17 mouse cellular contexts compared by ENCODE assay signal in the genomic region with DNA sequence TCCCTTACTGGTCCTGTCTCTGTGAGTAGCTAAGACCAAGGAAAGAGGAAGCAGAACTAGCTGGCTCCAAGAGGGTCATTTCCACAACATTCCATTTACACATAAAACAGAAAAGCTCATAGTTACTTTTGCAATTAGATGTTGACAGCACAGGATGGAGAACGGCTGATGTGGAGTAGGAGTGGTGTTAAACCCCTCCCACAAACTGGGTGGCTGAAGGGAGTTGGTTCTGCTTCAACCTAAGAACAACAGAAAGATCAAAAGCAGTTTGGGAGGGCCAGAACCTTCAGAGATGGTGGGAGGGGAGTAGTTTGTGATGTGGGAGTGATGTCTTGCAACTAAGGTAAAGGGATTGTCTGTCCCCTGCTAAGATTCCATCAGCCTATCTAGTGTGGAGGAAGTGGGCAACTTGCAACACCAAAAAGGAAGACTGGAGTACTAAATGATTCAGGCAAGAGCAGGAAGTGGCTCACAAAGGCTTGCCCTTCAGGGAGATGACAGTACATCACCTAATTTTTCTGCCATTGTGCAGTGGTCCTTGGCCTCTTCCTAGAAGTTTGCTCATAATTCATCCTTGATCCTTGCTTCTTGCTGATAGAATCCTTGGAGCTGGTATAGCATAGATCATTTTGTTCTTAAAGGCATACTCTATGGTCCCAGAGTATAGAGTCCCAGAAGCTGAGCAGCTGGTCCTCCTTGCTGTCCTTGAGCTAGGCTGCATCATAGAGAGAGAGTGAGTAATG. TPM values are rescaled to one million over a fixed set of nuclear protein-coding genes. Genes with fewer than 3 reads are reported as not detected.
A peak's percentile ranks its signal among the peaks of the same experiment; 100 is the strongest.
DNase-seq lines count a peak whose midpoint lies in the region; ATAC-seq lines count a peak whose summit lies in the region.
"Had no signal": no experiment of that assay in that cellular context is flagged by ENCODE, and none has a peak within 500 bp of the region (broad histone marks: within the 10 kb centered on the region; RNA-seq: fewer than 3 reads in every experiment).

No protein-coding gene starts in this region.

- 0 out of 2 replicates have a peak, but pooled peaks cover 3% of the 10 kb centered on the region for H3K4me1 ChIP-seq in kidney, embryonic 16.5 days (ENCODE audit: insufficient read depth, low read length)
- H3K4me1 ChIP-seq: embryonic facial prominence, embryonic 12.5 days had no signal

- no peak overlapping the region for H3K27ac ChIP-seq in kidney, embryonic 16.5 days (ENCODE audit: low read length)
- H3K27ac ChIP-seq: embryonic facial prominence, embryonic 12.5 days; forebrain, embryonic 10.5 days; heart, adult 2 months; hindbrain, postnatal 0 days; liver, embryonic 14.5 days had no signal

- H3K27me3 ChIP-seq in kidney, embryonic 16.5 days (ENCODE audit: insufficient read depth, low read length) = no peaks in the 10 kb centered on the region
- H3K27me3 ChIP-seq: embryonic facial prominence, embryonic 12.5 days had no signal

- no peak overlapping the region for H3K4me3 ChIP-seq in kidney, embryonic 16.5 days (ENCODE audit: low read length)
- H3K4me3 ChIP-seq: embryonic facial prominence, embryonic 12.5 days; forebrain, embryonic 10.5 days; heart, adult 2 months had no signal

- DNase-seq in kidney, adult 8-10 months = no peak
- DNase-seq in CD4-positive helper T cell, adult 2 months (ENCODE audit: low read depth, low spot score) = peak; percentile 36
- peak; percentile 25 for DNase-seq in T-cell, adult 2 months (ENCODE audit: low spot score)
- no peak for DNase-seq in gastrocnemius, adult 18-20 months (ENCODE audit: low spot score)
- no peak for DNase-seq in gastrocnemius, postnatal 25 days
- no peak for DNase-seq in urinary bladder, postnatal 25 days (ENCODE audit: low spot score)
- DNase-seq: cerebellum, postnatal 14 days; heart, adult 2 months; heart, postnatal 10 days; layer of hippocampus, postnatal 36 days had no signal

- H3K9ac ChIP-seq in kidney, embryonic 16.5 days (replicated peaks; ENCODE audit: low read length) = no peak overlapping the region
- H3K9ac ChIP-seq: embryonic facial prominence, embryonic 12.5 days; liver, embryonic 14.5 days had no signal

- peak; percentile 78 for ATAC-seq in kidney, embryonic 16.5 days (ENCODE audit: low FRiP score, low TSS enrichment)
- ATAC-seq in hematopoietic stem cell, adult 5-6 weeks (replicated peaks in 1 of 2; ENCODE audit: insufficient read depth in 1 of 2, low FRiP score in 2 of 2, low TSS enrichment in 1 of 2, low read depth in 1 of 2, poor library complexity in 2 of 2, severe bottlenecking in 2 of 2) = peak; percentile 70; a peak in 3 of 4 replicates
- ATAC-seq: hindbrain, postnatal 0 days; midbrain, embryonic 16.5 days had no signal

- no peaks in the 10 kb centered on the region for H3K9me3 ChIP-seq in kidney, embryonic 16.5 days (ENCODE audit: low read length)
- H3K9me3 ChIP-seq: embryonic facial prominence, embryonic 12.5 days; forebrain, embryonic 10.5 days had no signal

- 8% methylated on average over 1 of the region's 1 CpGs for WGBS in kidney, embryonic 16.5 days

- no peak overlapping the region for H3K4me2 ChIP-seq in kidney, embryonic 16.5 days (replicated peaks; ENCODE audit: low read depth, low read length)
- H3K4me2 ChIP-seq: embryonic facial prominence, embryonic 12.5 days had no signal

- no peaks in the 10 kb centered on the region for H3K36me3 ChIP-seq in kidney, embryonic 16.5 days (ENCODE audit: insufficient read depth, low read length)
- H3K36me3 ChIP-seq: embryonic facial prominence, embryonic 12.5 days; forebrain, embryonic 10.5 days had no signal

RNA-seq across cellular contexts. Expression of gene Slc23a2, which starts 35.7 kb away (rescaled TPM):
- polyA plus RNA-seq in kidney, embryonic 16.5 days (2015; fragmentation: Nextera tagmentation; extraction: Ambion mirVana) = 15.2 and 17.7 TPM in 2 replicates
- total RNA-seq in hematopoietic stem cell, adult 5-6 weeks (2017) = 35.5 and 53.3 TPM in 2 replicates
- 10 to 100 TPM in 1 of 2 experiments, 1 to 10 TPM in 1; 9.4 to 12.9 TPM for total RNA-seq in gastrocnemius, adult 18-20 months (2021)
- total RNA-seq in gastrocnemius, postnatal 25 days (2021) = 1 to 10 TPM; 6.7 to 7.5 TPM

Comparison
In these comparisons a context has a peak if more than half of its experiments do, and no peak if none do; other contexts are left out.
1. DNase-seq: peak in CD4-positive helper T cell, adult 2 months (single experiment) and T-cell, adult 2 months (single experiment); none in kidney, adult 8-10 months (0 of 2), gastrocnemius, adult 18-20 months (single experiment), gastrocnemius, postnatal 25 days (single experiment) and urinary bladder, postnatal 25 days (single experiment).